Mouse (Mus musculus): ENCODE results near the gene Wnt9a. TPM values are rescaled to one million over a fixed set of nuclear protein-coding genes. Genes with fewer than 3 reads are reported as not detected.

Wnt9a gene
- polyA plus RNA-seq, 1 experiment from 2014 or later = 4.1 TPM

DNA sequence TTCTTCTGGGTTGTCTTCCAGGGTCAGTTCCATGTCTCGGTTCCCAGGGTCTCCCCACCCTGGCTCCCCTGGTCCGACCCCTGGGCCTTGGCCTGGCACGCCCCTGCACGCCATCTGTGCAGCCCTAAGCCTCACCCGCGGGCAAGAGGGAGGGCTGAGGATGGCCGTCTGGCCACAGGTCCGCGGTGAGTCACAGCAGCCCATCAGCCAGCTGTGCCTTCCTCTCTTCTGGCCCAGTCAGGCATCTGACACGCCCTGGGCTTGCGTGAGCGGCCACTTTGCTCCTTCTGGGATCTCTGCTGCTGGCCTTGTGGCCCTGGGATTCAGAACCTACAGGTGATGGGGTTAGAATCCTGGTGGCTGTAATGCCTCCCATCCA is 1.4 kb downstream of the Wnt9a start:
- H3K9me3 ChIP-seq = no peaks in the 10 kb centered on the region
- no peak for DNase-seq (ENCODE audit: low spot score)
- H3K4me1 ChIP-seq = peaks cover 58% of the 10 kb centered on the region
- H3K27me3 ChIP-seq (ENCODE audit: insufficient read depth, poor library complexity, severe bottlenecking) = peaks cover 98% of the 10 kb centered on the region
- 27% methylated on average over 12 of the region's 12 CpGs for WGBS
- no peaks in the 10 kb centered on the region for H3K36me3 ChIP-seq
- peak overlapping the region; percentile 72 for H3K4me3 ChIP-seq
- H3K27ac ChIP-seq = peak overlapping the region; percentile 76; the same call in 1 of the 2 replicates

DNA sequence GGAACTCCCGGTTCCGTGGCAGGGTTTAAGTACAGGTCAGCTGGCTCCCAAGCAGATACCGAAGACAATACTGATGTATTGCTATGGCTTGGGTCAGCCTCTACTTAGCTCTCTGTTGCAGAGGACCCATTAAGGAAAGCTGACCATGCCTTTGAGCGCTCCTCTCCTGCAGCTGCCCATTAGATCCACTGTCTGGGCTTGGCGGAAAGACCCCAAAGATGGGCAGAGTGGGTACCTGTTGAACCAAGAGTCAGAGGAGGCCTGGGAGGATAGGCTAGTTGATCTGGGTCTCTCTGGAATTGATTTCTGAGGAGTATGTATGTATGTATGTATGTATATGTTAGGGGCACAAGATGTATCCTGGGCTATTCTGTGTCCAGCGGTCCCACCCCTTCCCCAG is 1.9 kb downstream of the Wnt9a start:
- H3K27me3 ChIP-seq (ENCODE audit: insufficient read depth, poor library complexity, severe bottlenecking) = peaks cover 98% of the 10 kb centered on the region
- peak overlapping the region; percentile 72 for H3K4me3 ChIP-seq
- peak overlapping the region; percentile 76 for H3K27ac ChIP-seq
- DNase-seq (ENCODE audit: low spot score) = no peak
- H3K4me1 ChIP-seq = peaks cover 63% of the 10 kb centered on the region
- 30% methylated on average over 6 of the region's 6 CpGs for WGBS
- H3K9me3 ChIP-seq = no peaks in the 10 kb centered on the region
- H3K36me3 ChIP-seq = no peaks in the 10 kb centered on the region

DNA sequence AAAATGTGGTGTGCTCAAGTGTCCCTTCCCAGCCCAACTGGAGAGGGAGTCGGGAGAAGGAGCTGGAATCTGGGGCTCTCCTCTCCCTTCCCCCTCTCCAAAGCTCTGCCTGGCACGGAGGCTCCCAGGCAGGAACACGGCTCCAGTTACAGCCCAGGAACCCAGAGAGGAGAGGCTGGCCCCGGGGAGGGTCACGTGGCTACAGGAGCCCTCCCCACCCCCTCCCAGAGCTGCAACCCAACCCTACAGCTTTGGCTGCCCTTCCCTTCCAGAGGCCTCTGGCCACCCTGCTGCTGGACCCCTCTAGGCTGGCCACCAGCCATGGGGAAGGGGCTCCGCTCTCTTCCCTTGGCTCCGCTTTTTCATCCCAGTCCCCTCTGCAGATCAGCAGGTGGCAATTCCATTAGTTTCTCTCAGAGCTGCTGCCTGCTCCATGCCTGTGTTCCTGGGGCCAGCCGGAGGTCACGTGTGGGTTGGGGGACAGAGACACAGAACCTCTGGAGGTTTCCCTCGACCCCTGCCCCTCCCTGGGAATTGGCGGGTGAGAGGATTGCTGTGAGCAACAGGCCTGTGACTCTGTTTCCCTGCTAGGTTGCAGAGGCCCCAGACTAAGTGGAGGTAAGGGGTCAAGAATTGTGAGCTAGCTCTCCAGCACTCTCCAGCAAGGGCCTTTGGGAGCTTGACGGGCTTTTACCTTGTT is 2.5 kb downstream of the Wnt9a start:
- peaks cover 66% of the 10 kb centered on the region for H3K4me1 ChIP-seq

DNA sequence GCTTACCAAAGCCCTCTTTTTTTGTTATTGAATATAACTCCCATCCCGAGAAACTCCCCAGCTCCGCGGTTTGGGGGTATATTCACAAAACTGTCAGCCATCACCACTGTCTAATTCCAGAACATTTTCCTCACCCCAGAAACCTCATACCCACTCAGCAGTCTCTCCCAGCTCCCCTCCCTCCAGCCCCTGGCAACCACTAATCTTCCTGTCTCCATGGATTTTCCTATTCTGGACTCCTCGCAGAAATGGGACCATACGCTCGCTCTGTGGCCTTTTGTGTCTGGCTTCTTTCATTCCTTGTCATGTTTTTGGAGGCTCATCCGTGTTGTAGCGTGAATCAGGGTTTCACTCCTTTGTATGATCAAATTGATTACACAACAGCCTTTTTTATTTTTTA is 3.2 kb downstream of the Wnt9a start:
- Histone ChIP-seq H3K4me1 (peaks cover 65% of the 10 kb centered on the region), H3K36me3 (no peaks in the 10 kb centered on the region), H3K4me3 (no peak overlapping the region), H3K9me3 (no peaks in the 10 kb centered on the region), H3K27ac (no peak overlapping the region), H3K27me3 (ENCODE audit: insufficient read depth, poor library complexity, severe bottlenecking) (peaks cover 98% of the 10 kb centered on the region)
- DNase-seq (ENCODE audit: low spot score) = no peak
- WGBS = 68% methylated on average over 8 of the region's 8 CpGs

More for the DNA sequence above, 2.5 kb downstream of the Wnt9a start:
- DNase-seq (ENCODE audit: low spot score) = peak; percentile 90
- Histone ChIP-seq H3K27me3 (ENCODE audit: insufficient read depth, poor library complexity, severe bottlenecking) (peaks cover 98% of the 10 kb centered on the region), H3K36me3 (no peaks in the 10 kb centered on the region), H3K9me3 (no peaks in the 10 kb centered on the region), H3K4me3 (peak overlapping the region; percentile 72), H3K27ac (peak overlapping the region; percentile 76)
- WGBS = 12% methylated on average over 12 of the region's 12 CpGs

DNA sequence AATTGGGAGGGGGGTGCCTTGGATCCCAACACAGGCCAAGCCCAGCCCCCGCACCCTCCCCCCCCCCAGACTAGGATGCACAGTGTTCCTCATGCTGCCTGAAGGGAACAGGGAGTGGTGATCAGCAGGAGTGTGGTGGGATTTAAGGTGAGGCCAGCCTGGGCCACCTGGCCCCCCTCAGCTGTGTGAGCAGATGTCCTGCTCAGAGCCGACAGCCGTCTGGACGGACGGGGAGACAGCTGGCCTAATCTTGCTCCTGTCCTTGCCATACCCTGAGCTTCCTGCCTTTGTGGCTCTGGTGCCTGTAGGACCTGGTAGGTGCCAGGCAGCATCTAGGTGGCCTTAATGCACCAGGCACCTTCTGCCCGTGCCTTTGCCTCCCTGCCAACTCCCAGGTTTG is 5.3 kb downstream of the Wnt9a start:
- no peaks in the 10 kb centered on the region for H3K9me3 ChIP-seq
- H3K4me3 ChIP-seq = no peak overlapping the region
- no peak for DNase-seq (ENCODE audit: low spot score)
- H3K36me3 ChIP-seq = no peaks in the 10 kb centered on the region
- peaks cover 84% of the 10 kb centered on the region for H3K27me3 ChIP-seq (ENCODE audit: insufficient read depth, poor library complexity, severe bottlenecking)
- H3K27ac ChIP-seq = 0 out of 2 replicates have a peak overlapping the region, but pooled peaks have one; percentile 6
- peaks cover 50% of the 10 kb centered on the region for H3K4me1 ChIP-seq
- WGBS = 49% methylated on average over 6 of the region's 6 CpGs

GRCm38 (mm10) chr11:59312501-59312900 is 5.8 kb downstream of the Wnt9a start:
- H3K27ac ChIP-seq = 0 out of 2 replicates have a peak overlapping the region, but pooled peaks have one; percentile 6
- 48% methylated on average over 8 of the region's 8 CpGs for WGBS
- H3K4me1 ChIP-seq = peaks cover 46% of the 10 kb centered on the region
- H3K36me3 ChIP-seq = no peaks in the 10 kb centered on the region
- H3K4me3 ChIP-seq = no peak overlapping the region
- no peaks in the 10 kb centered on the region for H3K9me3 ChIP-seq
- no peak for DNase-seq (ENCODE audit: low spot score)
- peaks cover 84% of the 10 kb centered on the region for H3K27me3 ChIP-seq (ENCODE audit: insufficient read depth, poor library complexity, severe bottlenecking)

DNA sequence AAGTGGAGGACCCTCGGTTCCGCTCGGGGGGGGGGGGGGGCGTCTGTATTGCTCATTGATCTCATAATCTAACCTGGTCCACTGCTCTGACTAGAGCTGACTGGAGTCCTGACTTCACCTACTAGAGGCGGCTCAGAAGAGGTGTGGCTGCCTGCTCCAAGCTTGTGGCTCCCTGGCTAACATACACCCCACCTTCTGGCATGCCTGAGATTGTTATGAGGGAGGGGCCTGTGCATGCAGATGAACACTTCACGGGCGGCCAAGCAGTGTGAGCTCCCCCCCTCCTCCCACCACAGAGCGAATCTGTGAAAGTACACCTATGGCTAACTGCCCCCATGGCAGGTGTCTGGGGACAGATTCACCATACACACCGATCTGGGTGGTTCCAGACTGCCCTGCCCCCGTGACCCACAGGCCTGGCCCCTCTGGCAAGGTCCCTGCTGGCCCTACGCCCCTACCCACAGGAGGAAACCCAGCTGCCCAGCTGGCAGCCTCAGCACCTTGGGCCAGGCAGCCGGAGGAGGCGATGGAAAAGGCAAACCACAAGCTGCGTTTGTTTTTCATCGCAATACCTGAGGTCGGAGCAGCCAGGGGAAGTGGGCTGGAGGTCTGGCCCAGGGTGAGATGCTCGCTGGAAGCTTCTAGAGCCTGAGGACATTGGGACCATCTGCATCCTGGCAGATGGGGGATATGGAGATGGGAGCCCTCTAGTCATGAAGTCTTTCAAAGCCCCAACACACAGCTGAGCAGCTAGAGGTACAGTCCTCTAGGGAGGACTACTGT is 6.5 kb downstream of the Wnt9a start:
- H3K27ac ChIP-seq = 0 out of 2 replicates have a peak overlapping the region, but pooled peaks have one; percentile 3
- H3K9me3 ChIP-seq = no peaks in the 10 kb centered on the region
- WGBS = 67% methylated on average over 17 of the region's 17 CpGs
- no peaks in the 10 kb centered on the region for H3K36me3 ChIP-seq
- DNase-seq (ENCODE audit: low spot score) = no peak
- no peak overlapping the region for H3K4me3 ChIP-seq
- H3K4me1 ChIP-seq = peaks cover 39% of the 10 kb centered on the region
- H3K27me3 ChIP-seq (ENCODE audit: insufficient read depth, poor library complexity, severe bottlenecking) = peaks cover 84% of the 10 kb centered on the region

- Histone ChIP-seq H3K27ac (no peak overlapping the region), H3K4me3 (no peak overlapping the region), H3K4me1 (peaks cover 32% of the 10 kb centered on the region), H3K36me3 (no peaks in the 10 kb centered on the region), H3K27me3 (ENCODE audit: insufficient read depth, poor library complexity, severe bottlenecking) (peaks cover 82% of the 10 kb centered on the region), H3K9me3 (no peaks in the 10 kb centered on the region)
- DNase-seq (ENCODE audit: low spot score) = no peak
- WGBS = 63% methylated on average over 11 of the region's 11 CpGs
Observed at GRCm38 (mm10) chr11:59313944-59314343, 7.2 kb downstream of the Wnt9a start.

- Histone ChIP-seq H3K4me3 (no peak overlapping the region), H3K27me3 (ENCODE audit: insufficient read depth, poor library complexity, severe bottlenecking) (peaks cover 57% of the 10 kb centered on the region), H3K9me3 (no peaks in the 10 kb centered on the region), H3K4me1 (peaks cover 20% of the 10 kb centered on the region), H3K36me3 (no peaks in the 10 kb centered on the region), H3K27ac (no peak overlapping the region)
- 65% methylated on average over 6 of the region's 6 CpGs for WGBS
- DNase-seq (ENCODE audit: low spot score) = no peak
Observed at GRCm38 (mm10) chr11:59316517-59316916, 9.8 kb downstream of the Wnt9a start.

- Histone ChIP-seq H3K27me3 (ENCODE audit: insufficient read depth, poor library complexity, severe bottlenecking) (peaks cover 17% of the 10 kb centered on the region), H3K4me3 (no peak overlapping the region), H3K9me3 (no peaks in the 10 kb centered on the region), H3K27ac (no peak overlapping the region), H3K4me1 (no peaks in the 10 kb centered on the region), H3K36me3 (no peaks in the 10 kb centered on the region)
- 79% methylated on average over 3 of the region's 3 CpGs for WGBS
- DNase-seq (ENCODE audit: low spot score) = no peak
Observed at GRCm38 (mm10) chr11:59322988-59323387, 16.3 kb downstream of the Wnt9a start.

GRCm38 (mm10) chr11:59324777-59325176 is 18.0 kb downstream of the Wnt9a start:
- H3K36me3 ChIP-seq = no peaks in the 10 kb centered on the region
- no peak overlapping the region for H3K27ac ChIP-seq
- 67% methylated on average over 5 of the region's 5 CpGs for WGBS
- no peak overlapping the region for H3K4me3 ChIP-seq
- H3K27me3 ChIP-seq (ENCODE audit: insufficient read depth, poor library complexity, severe bottlenecking) = peaks cover 25% of the 10 kb centered on the region
- DNase-seq (ENCODE audit: low spot score) = no peak
- peaks cover 10% of the 10 kb centered on the region for H3K4me1 ChIP-seq
- H3K9me3 ChIP-seq = no peaks in the 10 kb centered on the region

DNA sequence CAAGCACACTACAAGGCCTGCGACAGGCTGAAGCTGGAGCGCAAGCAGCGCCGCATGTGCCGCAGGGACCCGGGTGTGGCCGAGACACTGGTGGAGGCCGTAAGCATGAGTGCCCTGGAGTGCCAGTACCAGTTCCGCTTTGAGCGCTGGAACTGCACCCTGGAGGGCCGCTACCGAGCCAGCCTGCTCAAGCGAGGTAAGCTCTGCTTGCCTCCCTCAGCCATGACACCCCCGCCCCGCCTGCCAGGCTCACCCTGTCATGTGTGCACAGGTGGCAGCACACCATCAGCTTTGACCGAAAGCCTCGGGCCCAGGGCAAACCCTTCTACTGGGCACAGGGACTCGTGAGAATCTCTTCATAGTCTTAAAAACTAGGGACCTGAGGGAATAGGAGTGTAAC is 20.9 kb downstream of the Wnt9a start:
- DNase-seq (ENCODE audit: low spot score) = no peak
- Histone ChIP-seq H3K4me3 (no peak overlapping the region), H3K36me3 (no peaks in the 10 kb centered on the region), H3K27ac (no peak overlapping the region), H3K27me3 (ENCODE audit: insufficient read depth, poor library complexity, severe bottlenecking) (peaks cover 47% of the 10 kb centered on the region), H3K9me3 (no peaks in the 10 kb centered on the region), H3K4me1 (peaks cover 23% of the 10 kb centered on the region)
- 77% methylated on average over 18 of the region's 18 CpGs for WGBS

DNA sequence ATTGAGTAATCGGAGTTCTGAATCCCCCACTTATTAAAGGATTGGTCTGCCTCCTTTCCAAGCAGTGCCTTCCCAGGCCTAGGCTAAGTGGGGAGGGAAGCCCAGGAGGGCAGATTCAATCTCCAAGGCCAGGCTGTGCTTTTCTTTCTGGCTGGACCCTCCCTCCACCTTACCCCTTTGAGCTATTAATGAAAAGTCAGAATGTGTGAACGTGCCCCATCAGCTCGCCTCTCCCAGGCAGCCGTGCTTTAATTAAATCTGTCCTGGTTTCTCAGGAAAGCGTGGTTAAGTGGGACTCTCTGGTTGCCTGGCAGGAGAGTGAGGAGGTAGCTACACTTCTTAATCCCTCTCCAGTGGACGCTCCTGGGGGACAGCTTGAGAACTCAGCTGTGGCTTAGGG is 22.9 kb downstream of the Wnt9a start:
- Histone ChIP-seq H3K4me1 (peaks cover 30% of the 10 kb centered on the region), H3K27ac (no peak overlapping the region; the same call in 1 of the 2 replicates), H3K4me3 (no peak overlapping the region), H3K9me3 (no peaks in the 10 kb centered on the region), H3K36me3 (no peaks in the 10 kb centered on the region), H3K27me3 (ENCODE audit: insufficient read depth, poor library complexity, severe bottlenecking) (peaks cover 61% of the 10 kb centered on the region)
- 28% methylated on average over 6 of the region's 6 CpGs for WGBS
- no peak for DNase-seq (ENCODE audit: low spot score)

Measured in heart, embryonic 10.5 days (tissue).